ENCODE assay signal across 10 mouse cellular contexts in genomic region chr15:11407381-11407780, GRCm38 (mm10). TPM values are rescaled to one million over a fixed set of nuclear protein-coding genes. Genes with fewer than 3 reads are reported as not detected.
A peak's percentile ranks its signal among the peaks of the same experiment; 100 is the strongest.
DNase-seq lines count a peak whose midpoint lies in the region; ATAC-seq lines count a peak whose summit lies in the region.
"Had no signal": no experiment of that assay in that cellular context is flagged by ENCODE, and none has a peak within 500 bp of the region (broad histone marks: within the 10 kb centered on the region; RNA-seq: fewer than 3 reads in every experiment).

No protein-coding gene starts in this region.

- ATAC-seq in inflammation-experienced regulatory T-cells, adult 6 months: peak; percentile 82
- ATAC-seq in limb, embryonic 13.5 days (ENCODE audit: low FRiP score, low read depth): 0 out of 2 replicates have a peak, but pooled peaks have one; percentile 26
- ATAC-seq in neural tube, embryonic 12.5 days (ENCODE audit: low FRiP score, low read depth): 0 out of 2 replicates have a peak, but pooled peaks have one; percentile 23

- H3K4me1 ChIP-seq in forebrain, embryonic 10.5 days: peaks cover 10% of the 10 kb centered on the region; the same call in 1 of the 2 replicates
- no peaks in the 10 kb centered on the region for H3K4me1 ChIP-seq in limb, embryonic 13.5 days
- no peaks in the 10 kb centered on the region for H3K4me1 ChIP-seq in neural tube, embryonic 12.5 days
- H3K4me1 ChIP-seq: heart, embryonic 13.5 days; stomach, embryonic 15.5 days had no signal

- no peak overlapping the region for H3K4me3 ChIP-seq in forebrain, embryonic 10.5 days
- H3K4me3 ChIP-seq in limb, embryonic 13.5 days: no peak overlapping the region
- H3K4me3 ChIP-seq in neural tube, embryonic 12.5 days: no peak overlapping the region
- H3K4me3 ChIP-seq: heart, embryonic 13.5 days; stomach, embryonic 15.5 days had no signal

- no peak overlapping the region for H3K4me2 ChIP-seq in limb, embryonic 13.5 days (replicated peaks)
- no peak overlapping the region for H3K4me2 ChIP-seq in neural tube, embryonic 12.5 days (replicated peaks)
- H3K4me2 ChIP-seq: stomach, embryonic 15.5 days had no signal

- peak; percentile 46 for DNase-seq in urinary bladder, postnatal 25 days (ENCODE audit: low spot score)
- DNase-seq in urinary bladder, postnatal 10 days (ENCODE audit: low spot score): no peak
- peak; percentile 30 for DNase-seq in adrenal gland, postnatal 25 days
- peak; percentile 55 for DNase-seq in forebrain, embryonic 10.5 days (ENCODE audit: extremely low spot score, low spot score)
- peak; percentile 75 for DNase-seq in thymus, postnatal 4 days

- no peaks in the 10 kb centered on the region for H3K36me3 ChIP-seq in forebrain, embryonic 10.5 days (replicated peaks)
- no peaks in the 10 kb centered on the region for H3K36me3 ChIP-seq in limb, embryonic 13.5 days
- H3K36me3 ChIP-seq in neural tube, embryonic 12.5 days: no peaks in the 10 kb centered on the region
- H3K36me3 ChIP-seq: heart, embryonic 13.5 days; stomach, embryonic 15.5 days had no signal

- H3K9me3 ChIP-seq in forebrain, embryonic 10.5 days: no peaks in the 10 kb centered on the region
- no peaks in the 10 kb centered on the region for H3K9me3 ChIP-seq in limb, embryonic 13.5 days
- no peaks in the 10 kb centered on the region for H3K9me3 ChIP-seq in neural tube, embryonic 12.5 days
- H3K9me3 ChIP-seq: heart, embryonic 13.5 days; stomach, embryonic 15.5 days had no signal

- 16% methylated on average over 8 of the region's 8 CpGs for WGBS in forebrain, embryonic 10.5 days
- WGBS in limb, embryonic 13.5 days: 10% methylated on average over 8 of the region's 8 CpGs
- WGBS in neural tube, embryonic 12.5 days: 15% methylated on average over 8 of the region's 8 CpGs

- peaks cover 5% of the 10 kb centered on the region; the same call in 1 of the 2 replicates for H3K27me3 ChIP-seq in forebrain, embryonic 10.5 days (ENCODE audit: poor library complexity, severe bottlenecking)
- peaks cover 10% of the 10 kb centered on the region; the same call in 1 of the 2 replicates for H3K27me3 ChIP-seq in limb, embryonic 13.5 days
- H3K27me3 ChIP-seq in neural tube, embryonic 12.5 days (replicated peaks): peaks cover 5% of the 10 kb centered on the region; the same call in 1 of the 2 replicates
- H3K27me3 ChIP-seq: heart, embryonic 13.5 days; stomach, embryonic 15.5 days had no signal

- no peak overlapping the region for H3K27ac ChIP-seq in forebrain, embryonic 10.5 days
- no peak overlapping the region for H3K27ac ChIP-seq in limb, embryonic 13.5 days
- H3K27ac ChIP-seq in neural tube, embryonic 12.5 days: no peak overlapping the region
- H3K27ac ChIP-seq: heart, embryonic 13.5 days; stomach, embryonic 15.5 days had no signal

- no peak overlapping the region for H3K9ac ChIP-seq in limb, embryonic 13.5 days
- H3K9ac ChIP-seq in neural tube, embryonic 12.5 days: no peak overlapping the region
- H3K9ac ChIP-seq: heart, embryonic 13.5 days; stomach, embryonic 15.5 days had no signal

RNA-seq across cellular contexts. Expression of gene Tars, which starts 7.9 kb away (rescaled TPM):
- 44.7 and 66.2 TPM in 2 replicates for total RNA-seq in adrenal gland, postnatal 25 days (2021)
- 88.0 and 101 TPM in 2 replicates for polyA plus RNA-seq in forebrain, embryonic 10.5 days (2016; fragmentation: Nextera tagmentation; extraction: Ambion mirVana)
- 100 to 1,000 TPM in 1 of 3 experiments, 10 to 100 TPM in 2; 66.6 to 100 (median 77.8) TPM for polyA plus RNA-seq in inflammation-experienced regulatory T-cells, adult 6 months (2017; shearing (Covaris generic))
- polyA plus RNA-seq in limb, embryonic 13.5 days (2015; fragmentation: Nextera tagmentation; extraction: Ambion mirVana): 73.0 and 75.2 TPM in 2 replicates
- polyA plus RNA-seq in neural tube, embryonic 12.5 days (2016; fragmentation: Nextera tagmentation; extraction: Ambion mirVana): 66.2 and 81.3 TPM in 2 replicates

Comparison
In these comparisons a context has a peak if more than half of its experiments do, and no peak if none do; other contexts are left out.
1. ATAC-seq: peak in every context shown above with its lines; median percentile 82 in inflammation-experienced regulatory T-cells, adult 6 months; 26 in limb, embryonic 13.5 days; 23 in neural tube, embryonic 12.5 days.